Mouse (Mus musculus) CH12.LX (cell line): ENCODE measurements at regions not wholly inside any gene's neighbourhood (a gene's known extent, or its start where the extent isn't known, plus 50 kb on each side); places are given as distances from the start of the nearest gene placed in this dataset.

Experiments used
- BHLHE40 ChIP-seq: IDR thresholded peaks from 2 replicates; pipeline ENCODE4 v1.6.1; 2011; ENCODE audit warnings: mild to moderate bottlenecking, low read depth, low read length, improper control_type of control experiment
- CHD2 ChIP-seq: IDR thresholded peaks from 2 replicates; pipeline ENCODE4 v1.6.1; 2011; ENCODE audit warnings: low read length, improper control_type of control experiment
- CTCF ChIP-seq, 2 experiments: IDR thresholded peaks in 1 of 2; conservative IDR thresholded peaks in 1 of 2; 2 replicates each; pipeline ENCODE4 v1.5.1; 2011 to 2012; ENCODE audit warnings: low read depth in 2 of 2, low read length in 2 of 2, improper control_type of control experiment in 1 of 2, inconsistent platforms in 1 of 2, mild to moderate bottlenecking in 1 of 2, moderate library complexity in 1 of 2
- EP300 ChIP-seq: IDR thresholded peaks from 2 replicates; pipeline ENCODE4 v1.6.1; 2011; ENCODE audit warnings: low read length, improper control_type of control experiment
- HCFC1 ChIP-seq: IDR thresholded peaks from 2 replicates; pipeline ENCODE4 v1.6.1; 2012; ENCODE audit warnings: low read depth, mild to moderate bottlenecking, inconsistent platforms, low read length, improper control_type of control experiment
- NELFE ChIP-seq: IDR thresholded peaks from 2 replicates; pipeline ENCODE4 v1.6.1; 2011; ENCODE audit warnings: low read depth, low read length, improper control_type of control experiment
- RAD21 ChIP-seq: IDR thresholded peaks from 2 replicates; pipeline ENCODE4 v1.6.1; 2011; ENCODE audit warnings: low read depth, mild to moderate bottlenecking, low read length, improper control_type of control experiment, moderate library complexity
- TCF12 ChIP-seq: IDR thresholded peaks from 2 replicates; pipeline ENCODE4 v1.6.1; 2014; ENCODE audit warnings: low read depth, mild to moderate bottlenecking, inconsistent platforms, low read length, improper control_type of control experiment
- UBTF ChIP-seq: IDR thresholded peaks from 2 replicates; pipeline ENCODE4 v1.6.1; 2012; ENCODE audit warnings: low read depth, mild to moderate bottlenecking, inconsistent platforms, low read length, improper control_type of control experiment, moderate library complexity
- ZNF384 ChIP-seq: IDR thresholded peaks from 2 replicates; pipeline ENCODE4 v1.6.1; 2012; ENCODE audit warnings: low read depth, low read length, improper control_type of control experiment, inconsistent platforms

- no peak for TF ChIP-seq HCFC1
- no peak for TF ChIP-seq TCF12
- 0 out of 4 replicates have a peak, but pooled peaks of 1 of the 2 experiments have one; percentile 6 for TF ChIP-seq CTCF (conservative IDR thresholded peaks at IDR 0.05 in 1 of 2, IDR thresholded peaks at IDR 0.05 in 1 of 2; ENCODE audit: low read depth in 2 of 2, low read length in 2 of 2)
- TF ChIP-seq NELFE, result no peak
- TF ChIP-seq EP300, result peak; percentile 91
- TF ChIP-seq BHLHE40, result peak; percentile 36
- no peak; the same call in 1 of the 2 replicates for TF ChIP-seq RAD21
- peak; percentile 30; the same call in 1 of the 2 replicates for TF ChIP-seq CHD2
- TF ChIP-seq UBTF, result no peak
- TF ChIP-seq ZNF384, result peak; percentile 97
Measured at GRCm38 (mm10) chr8:103940958-103941532, 160.4 kb upstream of the Cdh5 start.
